Mouse (Mus musculus) heart, postnatal 0 days (tissue): ENCODE data around the gene Celf2. TPM values are rescaled to one million over a fixed set of nuclear protein-coding genes. Genes with fewer than 3 reads are reported as not detected.

Source experiments
- ATAC-seq: fragments of 200-750 bp; cut with Nextera tagmentation; 2 replicates; pipeline ENCODE4 v1.8.0; 2017; ENCODE audit warnings: low read depth, moderate number of reproducible peaks, moderate library complexity; ENCODE audit not compliant: insufficient read depth
- DNase-seq: peaks from one replicate; pipeline ENCODE4 v3.0.0-alpha.2; 2016; ENCODE audit warnings: low spot score
- H3K27ac ChIP-seq: fragments of 300-500 bp; sonication (generic); 2 replicates; pipeline ENCODE4 v1.5.1; 2014; ENCODE audit warnings: low read depth, mild to moderate bottlenecking
- H3K27me3 ChIP-seq: fragments of 300-500 bp; sonication (generic); 2 replicates; pipeline ENCODE4 v1.6.1; 2014; ENCODE audit warnings: low read length, mixed read lengths; ENCODE audit not compliant: control insufficient read depth, insufficient read depth
- H3K36me3 ChIP-seq: fragments of 300-500 bp; sonication (generic); replicated peaks from 2 replicates; pipeline ENCODE4 v1.6.1; 2014; ENCODE audit warnings: low read length, mixed read lengths; ENCODE audit not compliant: control insufficient read depth, insufficient read depth
- H3K4me1 ChIP-seq: fragments of 300-500 bp; sonication (generic); 2 replicates; pipeline ENCODE4 v1.6.1; 2014; ENCODE audit warnings: antibody characterized with exemption; ENCODE audit not compliant: control insufficient read depth, insufficient read depth
- H3K4me2 ChIP-seq: fragments of 300-500 bp; sonication (generic); 2 replicates; pipeline ENCODE4 v1.6.1; 2014; ENCODE audit warnings: low read depth, mild to moderate bottlenecking, low read length, moderate library complexity
- H3K4me3 ChIP-seq: fragments of 300-500 bp; sonication (generic); 2 replicates; pipeline ENCODE4 v1.5.1; 2014; ENCODE audit warnings: low read depth, low read length
- H3K9ac ChIP-seq: fragments of 300-500 bp; sonication (generic); replicated peaks from 2 replicates; pipeline ENCODE4 v1.6.1; 2014; ENCODE audit warnings: low read depth, low read length, mixed read lengths
- H3K9me3 ChIP-seq: fragments of 300-500 bp; sonication (generic); replicated peaks from 2 replicates; pipeline ENCODE4 v1.6.1; 2016; ENCODE audit warnings: low read length; ENCODE audit not compliant: control insufficient read depth
- CTCF ChIP-seq: IDR thresholded peaks from 2 replicates; pipeline ENCODE4 v1.5.1; 2016; ENCODE audit warnings: antibody characterized with exemption, control low read depth, low read depth
- EP300 ChIP-seq: IDR thresholded peaks from 2 replicates; pipeline ENCODE4 v1.6.1; 2016; ENCODE audit warnings: antibody characterized with exemption, low read depth
- WGBS: fragments of 180-500 bp; shearing (Covaris S2); extraction: QIAGEN DNeasy Blood & Tissue Kit; methylation state at CpG from one replicate; pipeline ENCODE4 v1.1.7; 2014; 5-methylcytosine and 5-hydroxymethylcytosine counted together
- polyA plus RNA-seq: library from polyadenylated mRNA; unstranded; fragments of >200 nt; fragmentation: Nextera tagmentation; extraction: Ambion mirVana; gene quantifications from 2 replicates; pipeline ENCODE4 v1.2.1, GENCODE M21; 2015
- total RNA-seq: library from RNA; depleted of rRNA; stranded (reverse); fragments of >200 nt; gene quantifications from 2 replicates; pipeline ENCODE4 v1.2.3, GENCODE M21; 2014; ENCODE audit warnings: low replicate concordance

Gene Celf2
- total and polyA plus RNA-seq, 2 experiments from 2014 or later = 47.6 to 64.9 TPM

DNA sequence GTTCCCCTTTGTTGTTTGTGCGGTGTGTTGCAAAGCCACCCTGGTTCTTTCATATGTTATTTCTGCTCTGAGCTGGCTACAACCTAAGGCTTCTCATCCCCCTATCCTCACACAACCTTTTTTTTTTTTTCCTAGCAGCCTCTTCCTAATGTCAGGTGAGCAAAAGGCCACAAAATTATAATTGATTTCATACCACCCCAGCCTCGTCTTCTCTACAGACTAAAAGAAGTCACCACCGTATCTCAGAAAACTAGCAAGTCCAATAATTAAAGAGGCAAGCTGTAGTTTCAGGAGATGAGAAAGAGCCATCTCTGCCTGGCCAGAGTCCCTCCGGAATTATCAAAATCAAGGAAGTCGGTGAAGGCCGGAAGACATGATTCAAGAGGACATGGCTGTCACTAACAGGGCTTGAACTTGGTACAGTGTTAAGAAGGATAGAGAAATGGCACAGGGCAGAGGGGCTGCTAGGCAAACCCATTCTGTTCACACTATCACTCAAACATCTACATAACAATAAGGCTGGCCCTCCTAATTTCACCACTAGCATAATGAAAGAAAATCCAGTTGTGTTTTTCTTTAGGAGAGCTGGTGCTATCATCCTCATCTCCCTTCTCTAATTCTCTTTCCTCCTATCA is 628.3 kb downstream of the Celf2 start:
- H3K36me3 ChIP-seq = no peaks in the 10 kb centered on the region
- no peaks in the 10 kb centered on the region for H3K9me3 ChIP-seq
- H3K4me1 ChIP-seq = no peaks in the 10 kb centered on the region
- no peak overlapping the region for H3K4me3 ChIP-seq
- DNase-seq = no peak
- H3K9ac ChIP-seq = no peak overlapping the region
- H3K27ac ChIP-seq = no peak overlapping the region
- WGBS = 86% methylated on average over 6 of the region's 6 CpGs
- TF ChIP-seq CTCF = no peak
- H3K4me2 ChIP-seq = no peak overlapping the region
- no peak for ATAC-seq
- no peaks in the 10 kb centered on the region for H3K27me3 ChIP-seq

GRCm38 (mm10) chr2:6877094-6877493 is 632.3 kb downstream of the Celf2 start:
- Histone ChIP-seq H3K4me3 (no peak overlapping the region), H3K27me3 (no peaks in the 10 kb centered on the region), H3K36me3 (no peaks in the 10 kb centered on the region), H3K4me2 (no peak overlapping the region), H3K27ac (no peak overlapping the region), H3K9me3 (no peaks in the 10 kb centered on the region), H3K4me1 (0 out of 2 replicates have a peak, but pooled peaks cover 5% of the 10 kb centered on the region), H3K9ac (no peak overlapping the region)
- TF ChIP-seq EP300 = no peak
- no peak for TF ChIP-seq CTCF
- WGBS = 57% methylated on average over 5 of the region's 5 CpGs
- DNase-seq = no peak
- ATAC-seq = no peak

- no peak overlapping the region for H3K4me3 ChIP-seq
- TF ChIP-seq CTCF (no peak), EP300 (no peak)
- DNase-seq (no peak), ATAC-seq (no peak)
- no peaks in the 10 kb centered on the region for H3K27me3 ChIP-seq
- 70% methylated on average over 5 of the region's 5 CpGs for WGBS
- H3K4me1 ChIP-seq = 0 out of 2 replicates have a peak, but pooled peaks cover 5% of the 10 kb centered on the region
- no peak overlapping the region for H3K4me2 ChIP-seq
- H3K9ac ChIP-seq = no peak overlapping the region
- H3K27ac ChIP-seq = no peak overlapping the region
- H3K36me3 ChIP-seq = no peaks in the 10 kb centered on the region
- H3K9me3 ChIP-seq = no peaks in the 10 kb centered on the region
Measured at GRCm38 (mm10) chr2:6876547-6876946, 632.8 kb downstream of the Celf2 start.

GRCm38 (mm10) chr2:6875071-6875611 is 634.2 kb downstream of the Celf2 start:
- TF ChIP-seq CTCF = no peak
- no peak for TF ChIP-seq EP300
- 37% methylated on average over 11 of the region's 11 CpGs for WGBS
- Histone ChIP-seq H3K27ac (no peak overlapping the region), H3K4me2 (no peak overlapping the region), H3K36me3 (no peaks in the 10 kb centered on the region), H3K27me3 (no peaks in the 10 kb centered on the region), H3K4me3 (no peak overlapping the region), H3K4me1 (0 out of 2 replicates have a peak, but pooled peaks cover 10% of the 10 kb centered on the region), H3K9ac (no peak overlapping the region), H3K9me3 (no peaks in the 10 kb centered on the region)
- ATAC-seq = no peak
- no peak for DNase-seq

GRCm38 (mm10) chr2:6874266-6874955 is 635.0 kb downstream of the Celf2 start:
- Histone ChIP-seq H3K9me3 (no peaks in the 10 kb centered on the region), H3K27me3 (no peaks in the 10 kb centered on the region), H3K9ac (no peak overlapping the region), H3K36me3 (no peaks in the 10 kb centered on the region), H3K4me2 (no peak overlapping the region), H3K27ac (no peak overlapping the region), H3K4me3 (no peak overlapping the region), H3K4me1 (0 out of 2 replicates have a peak, but pooled peaks cover 10% of the 10 kb centered on the region)
- WGBS = 67% methylated on average over 10 of the region's 10 CpGs
- no peak for DNase-seq
- ATAC-seq = no peak
- TF ChIP-seq CTCF (no peak), EP300 (no peak)

GRCm38 (mm10) chr2:6873711-6874110 is 635.7 kb downstream of the Celf2 start:
- no peak overlapping the region for H3K4me2 ChIP-seq
- no peak overlapping the region for H3K27ac ChIP-seq
- H3K9ac ChIP-seq = no peak overlapping the region
- no peaks in the 10 kb centered on the region for H3K9me3 ChIP-seq
- TF ChIP-seq CTCF (no peak), EP300 (no peak)
- WGBS = 92% methylated on average over 1 of the region's 1 CpGs
- H3K27me3 ChIP-seq = no peaks in the 10 kb centered on the region
- H3K36me3 ChIP-seq = no peaks in the 10 kb centered on the region
- ATAC-seq = no peak
- H3K4me1 ChIP-seq = 0 out of 2 replicates have a peak, but pooled peaks cover 10% of the 10 kb centered on the region
- H3K4me3 ChIP-seq = no peak overlapping the region
- no peak for DNase-seq
